Mouse (Mus musculus) kidney, postnatal 36 days (tissue): ENCODE measurements around the gene Trim7.
"Not testable (repeated sequence)": the region's sequence is repeated elsewhere in the genome, so short reads cannot be mapped to it uniquely, and the experiment has no call there.

ENCODE experiments used
- DNase-seq, 2 experiments: peaks; one replicate each; pipeline ENCODE4 v3.0.0; 2021 to 2022; ENCODE audit warnings: mixed read lengths in 2 of 2

Gene Trim7

GRCm38 (mm10) chr11:48803988-48804387 lies 22.0 kb upstream of the Trim7 start:
- no peak for DNase-seq

GRCm38 (mm10) chr11:48804922-48805321 lies 21.0 kb upstream of the Trim7 start:
- no peak for DNase-seq

- DNase-seq = no peak
These were observed 18.9 kb upstream of the Trim7 start for GRCm38 (mm10) chr11:48806856-48807562.

- no peak for DNase-seq
These were observed 18.2 kb upstream of the Trim7 start for GRCm38 (mm10) chr11:48807563-48808303.

GRCm38 (mm10) chr11:48808304-48808646 lies 17.7 kb upstream of the Trim7 start:
- DNase-seq = no peak

GRCm38 (mm10) chr11:48808737-48809433 lies 17.1 kb upstream of the Trim7 start:
- DNase-seq = no peak

GRCm38 (mm10) chr11:48809434-48809830 lies 16.5 kb upstream of the Trim7 start:
- DNase-seq = no peak

- peak in 1 of 2 experiments; percentile 24 for DNase-seq
These were observed 15.8 kb upstream of the Trim7 start for GRCm38 (mm10) chr11:48810142-48810541.

- DNase-seq = no peak
These were observed 12.2 kb upstream of the Trim7 start for GRCm38 (mm10) chr11:48813782-48814181.

GRCm38 (mm10) chr11:48815851-48816250 lies 10.1 kb upstream of the Trim7 start:
- no peak for DNase-seq

- peak in 1 of 2 experiments; percentile 59 for DNase-seq
These were observed 9.6 kb upstream of the Trim7 start for GRCm38 (mm10) chr11:48816281-48816781.

GRCm38 (mm10) chr11:48816800-48817665 lies 8.9 kb upstream of the Trim7 start, which contains the start of gene Trim41:
Gene Trim41 (minus strand): TSS chr11:48817353.
- DNase-seq = peak; percentile 99 to 100

- DNase-seq = no peak
These were observed 8.1 kb upstream of the Trim7 start for GRCm38 (mm10) chr11:48817794-48818193.

- DNase-seq = peak; percentile 91 to 92
These were observed 7.6 kb upstream of the Trim7 start for GRCm38 (mm10) chr11:48818346-48818745.

GRCm38 (mm10) chr11:48819614-48820307 lies 6.2 kb upstream of the Trim7 start:
- no peak for DNase-seq

GRCm38 (mm10) chr11:48820308-48820674 lies 5.6 kb upstream of the Trim7 start:
- DNase-seq = no peak

- not testable (repeated sequence) for DNase-seq
These were observed 4.6 kb upstream of the Trim7 start for GRCm38 (mm10) chr11:48821299-48821698.

GRCm38 (mm10) chr11:48822768-48823512 lies 3.0 kb upstream of the Trim7 start:
- no peak for DNase-seq

GRCm38 (mm10) chr11:48823536-48823972 lies 2.4 kb upstream of the Trim7 start:
- peak in 1 of 2 experiments; percentile 71 for DNase-seq

- DNase-seq = no peak
These were observed 1.6 kb upstream of the Trim7 start for GRCm38 (mm10) chr11:48824311-48824830.

GRCm38 (mm10) chr11:48826752-48827096 lies 784 bp downstream of the Trim7 start:
- DNase-seq = no peak
